Mouse (Mus musculus): ENCODE measurements around the gene Evl. TPM values are rescaled to one million over a fixed set of nuclear protein-coding genes. Genes with fewer than 3 reads are reported as not detected.

Evl gene
- total and polyA plus RNA-seq, 3 experiments, result 3.2 to 29.3 (median 11.3) TPM

GRCm38 (mm10) chr12:108737838-108738237 is 183.3 kb downstream of the Evl start:
- in situ Hi-C loops (cut with MboI; ENCODE audit: low pct_ligation_motif_present, low pct_unique_long_range_greater_than_20kb, low sequenced_read_pairs) (no loop called here), dilution Hi-C loops (cut with MboI; ENCODE audit: extremely low pct_ligation_motif_present, extremely low pct_unique_long_range_greater_than_20kb, low sequenced_read_pairs) (no loop called here)
- Histone ChIP-seq H3K79me2 (replicated peaks; ENCODE audit: control insufficient read depth, extremely low read depth, insufficient read depth, poor library complexity, severe bottlenecking) (no peaks in the 10 kb centered on the region), H3K27ac (ENCODE audit: insufficient read depth, low read depth) (no peak overlapping the region), H3K9ac (ENCODE audit: insufficient read depth, low read depth) (no peak overlapping the region), H3K36me3 (replicated peaks in 1 of 2; ENCODE audit: control insufficient read depth in 1 of 2, insufficient read depth in 1 of 2, low read length in 1 of 2) (no peaks in the 10 kb centered on the region), H3K4me2 (ENCODE audit: insufficient read depth, low read depth, poor library complexity, severe bottlenecking) (no peak overlapping the region), H3K9me3 (replicated peaks; ENCODE audit: low read length) (no peaks in the 10 kb centered on the region), H3K4me3 (replicated peaks in 1 of 3; ENCODE audit: low read depth in 2 of 3, low read length in 2 of 3, poor library complexity in 1 of 3) (no peak overlapping the region), H3K27me3 (replicated peaks) (peaks cover 9% of the 10 kb centered on the region), H3K4me1 (ENCODE audit: control insufficient read depth in 1 of 2, insufficient read depth in 2 of 2) (no peaks in the 10 kb centered on the region)
- no peak for TF ChIP-seq UBTF (IDR thresholded peaks at IDR 0.05; ENCODE audit: low read depth, low read length)
- no peak for TF ChIP-seq PAX5 (IDR thresholded peaks at IDR 0.05; ENCODE audit: low read length)
- no peak for TF ChIP-seq MAFK (IDR thresholded peaks at IDR 0.05; ENCODE audit: insufficient replicate concordance, low read length)
- no peak for TF ChIP-seq ETS1 (conservative IDR thresholded peaks at IDR 0.05; ENCODE audit: low read depth, low read length)
- no peak for TF ChIP-seq ZC3H11A (IDR thresholded peaks at IDR 0.05; ENCODE audit: low read depth, low read length)
- no peak for TF ChIP-seq JUN (IDR thresholded peaks at IDR 0.05; ENCODE audit: insufficient read depth, low read depth, low read length)
- TF ChIP-seq JUND (conservative IDR thresholded peaks at IDR 0.05; ENCODE audit: low read depth, low read length), result no peak
- no peak for TF ChIP-seq EP300 (IDR thresholded peaks at IDR 0.05; ENCODE audit: low read length)
- no peak for TF ChIP-seq POLR2A (IDR thresholded peaks at IDR 0.05; ENCODE audit: low read depth, low read length)
- no peak for TF ChIP-seq HCFC1 (IDR thresholded peaks at IDR 0.05; ENCODE audit: low read depth, low read length)
- no peak for TF ChIP-seq RCOR1 (conservative IDR thresholded peaks at IDR 0.05; ENCODE audit: low read depth, low read length)
- TF ChIP-seq E2F4 (IDR thresholded peaks at IDR 0.05; ENCODE audit: insufficient replicate concordance, low read depth, low read length), result no peak
- no peak for TF ChIP-seq MYC (IDR thresholded peaks at IDR 0.05; ENCODE audit: low read depth, low read length)
- no peak for TF ChIP-seq SMC3 (IDR thresholded peaks at IDR 0.05; ENCODE audit: low read depth, low read length)
- TF ChIP-seq SIN3A (IDR thresholded peaks at IDR 0.05; ENCODE audit: low read length), result no peak
- TF ChIP-seq RAD21 (IDR thresholded peaks at IDR 0.05; ENCODE audit: low read depth, low read length), result no peak
- no peak for DNase-seq (ENCODE audit: extremely low read depth)

Other genes starting within 250 kb of the Evl start
- gene Hhipl1, start 248.4 kb upstream of the Evl start, total RNA-seq (2012; rRNA removed), result not detected in 2 replicates
- not detected in 2 replicates for gene Hhipl1, start 248.4 kb upstream of the Evl start, total RNA-seq (2014; rRNA removed)
- not detected in 2 replicates for gene Hhipl1, start 248.4 kb upstream of the Evl start, polyA plus RNA-seq (2012; ENCODE audit: insufficient read length, low read depth)
- not detected in 2 replicates for gene Cyp46a1, start 220.3 kb upstream of the Evl start, total RNA-seq (2012; rRNA removed)
- gene Cyp46a1, start 220.3 kb upstream of the Evl start, total RNA-seq (2014; rRNA removed), result not detected in 2 replicates
- not detected in 2 replicates for gene Cyp46a1, start 220.3 kb upstream of the Evl start, polyA plus RNA-seq (2012; ENCODE audit: insufficient read length, low read depth)
- not detected in 2 replicates for gene Eml1, start 183.8 kb upstream of the Evl start, total RNA-seq (2012; rRNA removed)
- gene Eml1, start 183.8 kb upstream of the Evl start, total RNA-seq (2014; rRNA removed), result not detected in 2 replicates
- gene Eml1, start 183.8 kb upstream of the Evl start, polyA plus RNA-seq (2012; ENCODE audit: insufficient read length, low read depth), result not detected in 2 replicates
- not detected in 2 replicates for gene Degs2, start 147.6 kb downstream of the Evl start, total RNA-seq (2012; rRNA removed)
- gene Degs2, start 147.6 kb downstream of the Evl start, total RNA-seq (2014; rRNA removed), result not detected in 2 replicates
- gene Degs2, start 147.6 kb downstream of the Evl start, polyA plus RNA-seq (2012; ENCODE audit: insufficient read length, low read depth), result 0.34 TPM in 1 of 2 replicates, not detected in the other
- 30.8 and 34.6 TPM in 2 replicates for gene Yy1, start 238.3 kb downstream of the Evl start, total RNA-seq (2012; rRNA removed)
- 51.7 and 54.9 TPM in 2 replicates for gene Yy1, start 238.3 kb downstream of the Evl start, total RNA-seq (2014; rRNA removed)
- gene Yy1, start 238.3 kb downstream of the Evl start, polyA plus RNA-seq (2012; ENCODE audit: insufficient read length, low read depth), result 53.9 and 56.8 TPM in 2 replicates